Mouse (Mus musculus) olfactory bulb, adult 2 months (tissue): ENCODE measurements at regions not wholly inside any gene's neighbourhood (a gene's known extent, or its start where the extent isn't known, plus 50 kb on each side); places are given as distances from the start of the nearest gene placed in this dataset.

Experiments
- H3K27ac ChIP-seq: fragments of 200-500 bp; 2 replicates; pipeline ENCODE4 v1.5.1; 2012; ENCODE audit warnings: low read depth, low read length; ENCODE audit not compliant: insufficient read depth
- H3K4me1 ChIP-seq: fragments of 200-500 bp; 2 replicates; pipeline ENCODE4 v1.6.1; 2012; ENCODE audit warnings: low read length; ENCODE audit not compliant: control insufficient read depth, insufficient read depth
- H3K4me3 ChIP-seq: fragments of 200-500 bp; 2 replicates; pipeline ENCODE4 v1.5.1; 2012; ENCODE audit warnings: mild to moderate bottlenecking, low read depth, low read length, moderate library complexity; ENCODE audit not compliant: insufficient read depth
- CTCF ChIP-seq: fragments of 200-500 bp; IDR thresholded peaks from 2 replicates; pipeline ENCODE4 v1.5.1; 2012; ENCODE audit warnings: low read depth, mild to moderate bottlenecking, low read length, moderate library complexity; ENCODE audit not compliant: insufficient read depth
- POLR2A ChIP-seq: fragments of 200-500 bp; IDR thresholded peaks from 2 replicates; pipeline ENCODE4 v1.6.1; 2012; ENCODE audit warnings: mild to moderate bottlenecking, low read depth, low read length, moderate library complexity; ENCODE audit not compliant: insufficient read depth
- WGBS: fragments of 180-500 bp; shearing (Covaris S2); methylation state at CpG from one replicate; pipeline ENCODE4 v1.1.7; 2018; 5-methylcytosine and 5-hydroxymethylcytosine counted together

DNA sequence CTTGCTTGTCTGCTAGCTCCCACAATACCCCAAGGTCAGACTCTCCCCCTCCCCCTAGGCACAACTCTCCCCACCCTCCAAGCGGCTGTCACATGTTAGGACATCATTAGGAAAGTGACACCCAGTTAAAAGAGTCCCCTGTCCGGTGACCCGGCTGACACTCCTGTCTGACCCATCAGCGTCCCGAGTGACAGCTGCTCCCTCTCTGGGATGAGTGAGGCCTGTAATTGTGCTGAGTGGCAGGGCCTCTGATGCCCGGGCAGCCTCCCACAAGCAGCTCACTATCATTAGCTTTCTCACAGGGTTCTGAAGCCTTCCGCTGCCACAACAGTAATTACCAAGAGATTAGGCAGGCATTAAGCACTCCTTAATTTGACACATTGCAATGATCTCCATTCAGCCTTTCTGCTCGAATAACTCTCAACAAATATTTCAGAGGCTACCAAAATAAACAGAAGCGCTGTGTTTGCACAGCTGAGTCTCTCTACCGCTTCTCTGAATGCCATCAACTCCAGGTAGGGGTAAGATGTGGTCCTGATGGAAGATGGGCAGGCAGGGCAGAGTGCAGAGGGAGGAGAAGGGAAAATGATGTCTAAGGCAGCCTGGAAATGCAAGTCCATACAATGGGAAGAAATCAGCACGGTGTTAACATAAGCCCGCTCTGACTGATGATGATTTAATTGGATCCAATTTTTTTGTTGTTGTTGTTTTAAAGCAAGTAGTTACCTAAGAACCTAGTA, 352.6 kb downstream of the Gm45692 start:
- WGBS: 14% methylated on average over 12 of the region's 12 CpGs
- no peak overlapping the region for H3K4me3 ChIP-seq
- TF ChIP-seq POLR2A (no peak), CTCF (no peak)
- H3K4me1 ChIP-seq: peaks cover 11% of the 10 kb centered on the region
- 0 out of 2 replicates have a peak overlapping the region, but pooled peaks have one; percentile 26 for H3K27ac ChIP-seq

DNA sequence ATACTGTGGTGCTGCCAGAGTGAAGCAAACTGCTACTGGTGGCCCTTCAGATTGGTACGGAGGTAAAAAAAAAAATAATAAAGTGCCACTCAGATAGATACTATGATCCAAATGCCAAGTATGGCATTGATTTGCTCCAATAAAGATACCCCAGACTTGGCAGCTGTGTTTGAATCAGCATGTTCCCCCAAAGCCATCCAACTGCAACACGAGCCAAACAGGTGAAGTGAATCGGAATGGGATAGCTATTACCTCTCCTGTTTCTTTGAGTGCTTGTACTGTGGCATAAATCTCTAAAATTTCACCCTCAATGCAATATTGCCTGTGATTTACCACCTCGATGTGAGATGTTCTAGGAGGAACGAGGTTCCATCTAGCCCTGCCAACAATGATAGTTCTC, 365.4 kb downstream of the Gm45692 start:
- TF ChIP-seq CTCF: no peak
- no peak for TF ChIP-seq POLR2A
- no peaks in the 10 kb centered on the region for H3K4me1 ChIP-seq
- 93% methylated on average over 5 of the region's 5 CpGs for WGBS
- H3K27ac ChIP-seq: no peak overlapping the region
- no peak overlapping the region for H3K4me3 ChIP-seq

GRCm38 (mm10) chr8:26487866-26488265, 368.5 kb downstream of the Gm45692 start:
- TF ChIP-seq POLR2A (no peak), CTCF (no peak)
- H3K4me1 ChIP-seq: no peaks in the 10 kb centered on the region
- WGBS: 92% methylated on average over 7 of the region's 7 CpGs
- H3K27ac ChIP-seq: no peak overlapping the region
- H3K4me3 ChIP-seq: no peak overlapping the region

DNA sequence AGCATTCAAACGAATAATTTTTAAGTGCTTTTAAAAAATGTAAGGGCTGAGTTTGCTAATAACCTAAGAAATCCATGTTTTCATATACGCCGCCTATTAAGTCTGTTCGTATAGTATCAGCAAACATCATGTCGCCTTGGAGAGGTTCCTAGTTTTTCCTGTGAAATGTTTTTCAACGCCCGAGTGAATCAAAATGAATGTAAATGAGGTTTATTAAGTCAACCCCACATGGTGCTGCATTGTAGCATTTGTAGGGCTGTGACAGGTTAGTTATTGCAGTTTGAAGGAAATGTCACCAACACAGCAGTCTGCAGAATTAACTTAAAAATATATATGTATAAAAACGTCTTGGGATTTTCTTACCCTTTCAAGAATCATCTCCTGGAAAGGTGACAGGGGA, 369.3 kb downstream of the Gm45692 start:
- H3K4me3 ChIP-seq: no peak overlapping the region
- no peaks in the 10 kb centered on the region for H3K4me1 ChIP-seq
- TF ChIP-seq CTCF (no peak), POLR2A (no peak)
- WGBS: 52% methylated on average over 8 of the region's 8 CpGs
- no peak overlapping the region for H3K27ac ChIP-seq

- Histone ChIP-seq H3K4me1 (no peaks in the 10 kb centered on the region), H3K4me3 (no peak overlapping the region), H3K27ac (no peak overlapping the region)
- 92% methylated on average over 9 of the region's 9 CpGs for WGBS
- TF ChIP-seq CTCF: no peak
- TF ChIP-seq POLR2A: no peak
These were observed 382.0 kb downstream of the Gm45692 start for GRCm38 (mm10) chr8:26501196-26501813.

DNA sequence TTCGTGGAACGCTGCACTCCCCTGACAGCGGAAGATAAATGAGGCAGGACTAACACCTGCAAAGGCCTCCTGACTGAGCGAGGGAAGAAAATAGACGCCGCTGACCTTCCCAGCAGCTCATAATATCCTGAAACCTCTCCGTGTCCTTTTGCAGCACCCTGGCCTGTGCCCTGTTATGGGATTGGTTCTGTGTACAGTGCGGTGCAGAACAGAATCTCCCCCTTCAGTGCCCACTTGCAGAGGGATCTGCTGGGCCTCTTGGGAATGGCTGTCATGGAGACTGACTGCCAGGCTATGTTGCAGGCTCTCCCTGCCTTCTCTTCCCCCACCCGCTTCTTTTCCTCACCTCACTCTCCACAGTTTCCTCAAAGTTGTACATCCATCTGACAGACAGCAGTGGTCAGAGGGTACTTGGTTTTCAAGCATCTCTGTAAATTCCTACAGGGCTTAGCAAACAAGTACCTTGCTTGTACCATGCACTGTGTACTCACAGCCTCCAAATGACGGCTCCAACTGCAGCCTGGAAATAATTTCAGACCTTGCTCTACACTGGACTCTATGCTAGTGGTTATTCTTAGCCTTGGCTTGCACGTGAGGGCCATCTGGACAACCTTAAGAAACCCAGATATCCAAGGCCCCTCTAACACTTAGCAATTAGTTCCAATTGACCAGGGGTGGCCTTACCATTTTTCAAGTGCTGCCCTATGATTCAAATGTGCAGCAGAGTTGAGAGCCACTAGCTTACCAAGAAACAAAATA, 382.7 kb downstream of the Gm45692 start:
- TF ChIP-seq CTCF: no peak
- TF ChIP-seq POLR2A: no peak
- Histone ChIP-seq H3K27ac (no peak overlapping the region), H3K4me1 (no peaks in the 10 kb centered on the region), H3K4me3 (no peak overlapping the region)
- WGBS: 89% methylated on average over 11 of the region's 11 CpGs

DNA sequence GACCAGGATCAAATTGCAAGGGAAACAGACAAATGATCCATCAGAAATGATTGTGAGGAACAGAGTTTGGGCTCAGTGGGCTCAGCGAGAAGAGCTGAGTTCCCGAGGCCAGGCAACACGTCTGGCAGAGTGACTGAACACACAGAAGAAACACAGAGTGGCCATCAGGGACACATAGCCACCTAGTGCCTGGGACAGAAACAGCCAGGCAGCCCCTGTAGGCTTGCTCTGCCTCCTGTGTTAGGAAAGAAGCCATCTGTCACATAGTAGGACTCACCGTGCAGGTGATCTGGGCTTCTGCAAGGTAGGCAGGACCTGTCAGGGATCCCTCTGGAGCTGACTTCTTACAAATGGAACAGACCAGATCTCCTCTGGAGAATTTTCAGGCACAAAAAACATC, 383.4 kb downstream of the Gm45692 start:
- WGBS: 70% methylated on average over 4 of the region's 4 CpGs
- Histone ChIP-seq H3K4me3 (no peak overlapping the region), H3K27ac (no peak overlapping the region), H3K4me1 (no peaks in the 10 kb centered on the region)
- TF ChIP-seq CTCF (no peak), POLR2A (no peak)

GRCm38 (mm10) chr8:26503918-26504317, 384.6 kb downstream of the Gm45692 start:
- Histone ChIP-seq H3K4me3 (no peak overlapping the region), H3K4me1 (no peaks in the 10 kb centered on the region), H3K27ac (no peak overlapping the region)
- no peak for TF ChIP-seq CTCF
- no peak for TF ChIP-seq POLR2A
- 69% methylated on average over 4 of the region's 4 CpGs for WGBS

DNA sequence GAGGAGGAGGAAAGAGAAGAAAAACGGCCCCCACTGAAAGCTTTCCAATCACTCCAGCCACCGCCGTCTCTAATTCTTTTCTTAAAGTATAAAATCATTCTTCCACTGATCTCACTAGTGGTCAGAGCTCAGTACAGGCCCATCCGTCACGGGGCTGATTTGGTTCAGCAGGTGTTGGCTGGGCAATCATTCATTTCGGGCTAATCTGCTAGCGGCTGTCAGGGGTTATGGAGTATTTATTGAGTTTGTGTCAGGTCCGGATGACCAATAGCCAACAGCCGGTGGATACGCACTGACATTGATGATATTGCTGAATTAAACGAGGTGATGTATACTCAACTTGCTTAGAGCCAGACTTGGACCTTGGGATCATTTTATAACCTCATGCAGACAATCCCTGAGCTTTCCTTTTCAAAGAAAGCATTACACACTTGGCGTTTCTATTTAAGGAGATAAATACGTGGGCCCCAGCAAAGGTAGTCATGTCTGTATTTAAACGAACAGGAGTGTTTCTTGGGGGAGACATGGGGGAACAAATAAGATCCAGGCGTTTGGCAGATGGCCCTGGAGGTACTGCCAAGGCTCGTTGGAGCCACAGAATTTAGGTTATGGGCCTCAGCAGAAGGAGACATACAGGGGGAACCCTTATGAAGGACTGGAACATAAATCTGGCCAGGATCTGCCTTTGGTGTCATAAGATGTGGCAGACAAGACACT, 385.1 kb downstream of the Gm45692 start:
- TF ChIP-seq CTCF (no peak), POLR2A (no peak)
- H3K4me3 ChIP-seq: no peak overlapping the region
- no peak overlapping the region for H3K27ac ChIP-seq
- H3K4me1 ChIP-seq: no peaks in the 10 kb centered on the region
- 86% methylated on average over 16 of the region's 16 CpGs for WGBS
